Mouse (Mus musculus) granulocyte monocyte progenitor cell, adult 5-6 weeks (primary cell): ENCODE data around the gene Trp53tg5. TPM values are rescaled to one million over a fixed set of nuclear protein-coding genes. Genes with fewer than 3 reads are reported as not detected.

Source experiments
- total RNA-seq, 2 experiments: library from RNA; stranded (forward) in 1 of 2; stranded (reverse) in 1 of 2; fragments of 200-712, 200-1000 nt in 1 of 2; fragments of >200 nt in 1 of 2; fragmentation: Nextera tagmentation in 1 of 2; gene quantifications; 2 replicates each; pipeline ENCODE4 v1.2.3; 2014 to 2017

Gene Trp53tg5
- total RNA-seq, 2 experiments from 2014 or later: not detected

Other genes with a start within 250 kb of the Trp53tg5 start
- not detected in 2 replicates for gene Svs2, start 235.3 kb downstream of the Trp53tg5 start, total RNA-seq (2014; fragmentation: Nextera tagmentation)
- not detected in 2 replicates for gene Svs2, start 235.3 kb downstream of the Trp53tg5 start, total RNA-seq (2017)
- not detected in 2 replicates for gene Svs3b, start 217.1 kb downstream of the Trp53tg5 start, total RNA-seq (2014; fragmentation: Nextera tagmentation)
- not detected in 2 replicates for gene Svs3b, start 217.1 kb downstream of the Trp53tg5 start, total RNA-seq (2017)
- gene Svs4, start 195.3 kb downstream of the Trp53tg5 start, total RNA-seq (2014; fragmentation: Nextera tagmentation): not detected in 2 replicates
- not detected in 2 replicates for gene Svs4, start 195.3 kb downstream of the Trp53tg5 start, total RNA-seq (2017)
- not detected in 2 replicates for gene Svs3a, start 184.5 kb downstream of the Trp53tg5 start, total RNA-seq (2014; fragmentation: Nextera tagmentation)
- not detected in 2 replicates for gene Svs3a, start 184.5 kb downstream of the Trp53tg5 start, total RNA-seq (2017)
- not detected in 2 replicates for gene Svs6, start 157.0 kb downstream of the Trp53tg5 start, total RNA-seq (2014; fragmentation: Nextera tagmentation)
- not detected in 2 replicates for gene Svs6, start 157.0 kb downstream of the Trp53tg5 start, total RNA-seq (2017)
- gene Svs5, start 141.0 kb downstream of the Trp53tg5 start, total RNA-seq (2014; fragmentation: Nextera tagmentation): not detected in 2 replicates
- not detected in 2 replicates for gene Svs5, start 141.0 kb downstream of the Trp53tg5 start, total RNA-seq (2017)
- 228 and 251 TPM in 2 replicates for gene Slpi, start 84.6 kb downstream of the Trp53tg5 start, total RNA-seq (2014; fragmentation: Nextera tagmentation)
- 46.7 and 49.3 TPM in 2 replicates for gene Slpi, start 84.6 kb downstream of the Trp53tg5 start, total RNA-seq (2017)
- not detected in 2 replicates for gene Rbpjl, start 70.6 kb downstream of the Trp53tg5 start, total RNA-seq (2014; fragmentation: Nextera tagmentation)
- not detected in 2 replicates for gene Rbpjl, start 70.6 kb downstream of the Trp53tg5 start, total RNA-seq (2017)
- gene Matn4, start 68.6 kb downstream of the Trp53tg5 start, total RNA-seq (2014; fragmentation: Nextera tagmentation): not detected in 2 replicates
- not detected in 2 replicates for gene Matn4, start 68.6 kb downstream of the Trp53tg5 start, total RNA-seq (2017)
- not detected in 2 replicates for gene Sdc4, start 29.8 kb downstream of the Trp53tg5 start, total RNA-seq (2014; fragmentation: Nextera tagmentation)
- gene Sdc4, start 29.8 kb downstream of the Trp53tg5 start, total RNA-seq (2017): not detected in 2 replicates
- 30.4 and 35.3 TPM in 2 replicates for gene Sys1, start 16.8 kb downstream of the Trp53tg5 start, total RNA-seq (2014; fragmentation: Nextera tagmentation)
- gene Sys1, start 16.8 kb downstream of the Trp53tg5 start, total RNA-seq (2017): 11.5 and 18.1 TPM in 2 replicates
- not detected in 2 replicates for gene Gm20458, start 12.8 kb downstream of the Trp53tg5 start, total RNA-seq (2014; fragmentation: Nextera tagmentation)
- not detected in 2 replicates for gene Gm20458, start 12.8 kb downstream of the Trp53tg5 start, total RNA-seq (2017)
- 5.6 TPM in 1 of 2 replicates, not detected in the other for gene Dbndd2, start 12.4 kb upstream of the Trp53tg5 start, total RNA-seq (2014; fragmentation: Nextera tagmentation)
- gene Dbndd2, start 12.4 kb upstream of the Trp53tg5 start, total RNA-seq (2017): 0.46 and 0.95 TPM in 2 replicates
- gene Pigt, start 23.8 kb upstream of the Trp53tg5 start, total RNA-seq (2014; fragmentation: Nextera tagmentation): 97.1 and 103 TPM in 2 replicates
- gene Pigt, start 23.8 kb upstream of the Trp53tg5 start, total RNA-seq (2017): 27.2 and 27.5 TPM in 2 replicates
- gene Wfdc2, start 88.7 kb upstream of the Trp53tg5 start, total RNA-seq (2014; fragmentation: Nextera tagmentation): not detected in 2 replicates
- not detected in 2 replicates for gene Wfdc2, start 88.7 kb upstream of the Trp53tg5 start, total RNA-seq (2017)
- not detected in 2 replicates for gene Spint3, start 99.7 kb upstream of the Trp53tg5 start, total RNA-seq (2014; fragmentation: Nextera tagmentation)
- gene Spint3, start 99.7 kb upstream of the Trp53tg5 start, total RNA-seq (2017): not detected in 2 replicates
- not detected in 2 replicates for gene Wfdc6a, start 111.7 kb upstream of the Trp53tg5 start, total RNA-seq (2014; fragmentation: Nextera tagmentation)
- gene Wfdc6a, start 111.7 kb upstream of the Trp53tg5 start, total RNA-seq (2017): not detected in 2 replicates
- gene Eppin, start 119.9 kb upstream of the Trp53tg5 start, total RNA-seq (2014; fragmentation: Nextera tagmentation): not detected in 2 replicates
- gene Eppin, start 119.9 kb upstream of the Trp53tg5 start, total RNA-seq (2017): not detected in 2 replicates
- gene Wfdc6b, start 139.8 kb upstream of the Trp53tg5 start, total RNA-seq (2014; fragmentation: Nextera tagmentation): not detected in 2 replicates
- not detected in 2 replicates for gene Wfdc6b, start 139.8 kb upstream of the Trp53tg5 start, total RNA-seq (2017)
- gene Wfdc8, start 139.9 kb upstream of the Trp53tg5 start, total RNA-seq (2014; fragmentation: Nextera tagmentation): not detected in 2 replicates
- gene Wfdc8, start 139.9 kb upstream of the Trp53tg5 start, total RNA-seq (2017): not detected in 2 replicates
- gene Wfdc16, start 165.1 kb upstream of the Trp53tg5 start, total RNA-seq (2014; fragmentation: Nextera tagmentation): not detected in 2 replicates
- gene Wfdc16, start 165.1 kb upstream of the Trp53tg5 start, total RNA-seq (2017): not detected in 2 replicates
- gene Wfdc10, start 182.3 kb upstream of the Trp53tg5 start, total RNA-seq (2014; fragmentation: Nextera tagmentation): not detected in 2 replicates
- not detected in 2 replicates for gene Wfdc10, start 182.3 kb upstream of the Trp53tg5 start, total RNA-seq (2017)
- gene Wfdc9, start 182.9 kb upstream of the Trp53tg5 start, total RNA-seq (2014; fragmentation: Nextera tagmentation): not detected in 2 replicates
- gene Wfdc9, start 182.9 kb upstream of the Trp53tg5 start, total RNA-seq (2017): not detected in 2 replicates
- gene Wfdc11, start 200.4 kb upstream of the Trp53tg5 start, total RNA-seq (2014; fragmentation: Nextera tagmentation): not detected in 2 replicates
- gene Wfdc11, start 200.4 kb upstream of the Trp53tg5 start, total RNA-seq (2017): not detected in 2 replicates
- gene Wfdc13, start 211.4 kb upstream of the Trp53tg5 start, total RNA-seq (2014; fragmentation: Nextera tagmentation): not detected in 2 replicates
- gene Wfdc13, start 211.4 kb upstream of the Trp53tg5 start, total RNA-seq (2017): not detected in 2 replicates
- gene Spint4, start 224.8 kb upstream of the Trp53tg5 start, total RNA-seq (2014; fragmentation: Nextera tagmentation): not detected in 2 replicates
- gene Spint4, start 224.8 kb upstream of the Trp53tg5 start, total RNA-seq (2017): not detected in 2 replicates
- not detected in 2 replicates for gene Spint5, start 241.6 kb upstream of the Trp53tg5 start, total RNA-seq (2014; fragmentation: Nextera tagmentation)
- gene Spint5, start 241.6 kb upstream of the Trp53tg5 start, total RNA-seq (2017): not detected in 2 replicates